Mouse (Mus musculus) kidney, adult 8-10 months (tissue): ENCODE measurements around the gene Rab27a.
"Not testable (repeated sequence)": the region's sequence is repeated elsewhere in the genome, so short reads cannot be mapped to it uniquely, and the experiment has no call there.

Source experiments
- DNase-seq, 2 experiments: peaks; one replicate each; pipeline ENCODE4 v3.0.0; 2022

The Rab27a gene

DNA sequence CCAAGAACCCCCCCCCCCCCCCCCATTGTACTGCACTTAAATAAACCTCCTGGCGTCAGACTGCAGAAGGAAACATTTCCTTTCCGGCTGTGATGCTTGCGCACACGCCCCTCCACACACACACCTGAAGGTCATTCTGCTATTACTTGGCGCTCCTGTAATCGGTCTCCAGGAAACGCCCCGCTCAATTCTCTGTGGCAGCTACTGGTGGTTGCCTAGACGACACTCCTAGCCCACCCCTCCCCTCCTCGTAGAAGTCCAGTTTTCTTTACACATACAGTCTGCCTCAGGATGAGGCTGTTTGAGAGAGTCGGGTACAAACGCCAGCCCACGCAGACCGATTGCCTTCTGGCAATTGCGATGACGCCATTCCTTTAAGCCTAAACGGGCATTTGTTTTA is 49.9 kb downstream of the Rab27a start:
- no peak for DNase-seq

DNA sequence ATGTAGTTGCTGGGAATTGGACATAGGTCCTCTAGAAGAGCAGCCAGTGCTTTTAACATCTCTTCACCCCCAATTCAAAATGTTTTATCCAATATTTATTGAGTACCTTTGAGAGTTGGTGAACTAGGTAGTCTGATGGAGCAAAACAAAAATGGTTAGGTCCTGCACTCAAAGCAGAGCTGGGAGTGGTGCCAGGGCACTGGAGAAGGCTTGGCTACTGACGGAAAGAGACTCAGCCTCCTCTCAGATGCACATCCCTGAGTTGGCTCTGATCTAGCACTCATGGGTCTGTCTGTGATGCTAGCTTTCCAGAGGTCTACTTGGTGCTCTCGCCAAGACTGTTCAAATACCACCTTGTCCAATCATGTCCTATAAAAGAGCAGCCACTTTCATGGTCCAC is 53.2 kb downstream of the Rab27a start:
- DNase-seq, result no peak

DNA sequence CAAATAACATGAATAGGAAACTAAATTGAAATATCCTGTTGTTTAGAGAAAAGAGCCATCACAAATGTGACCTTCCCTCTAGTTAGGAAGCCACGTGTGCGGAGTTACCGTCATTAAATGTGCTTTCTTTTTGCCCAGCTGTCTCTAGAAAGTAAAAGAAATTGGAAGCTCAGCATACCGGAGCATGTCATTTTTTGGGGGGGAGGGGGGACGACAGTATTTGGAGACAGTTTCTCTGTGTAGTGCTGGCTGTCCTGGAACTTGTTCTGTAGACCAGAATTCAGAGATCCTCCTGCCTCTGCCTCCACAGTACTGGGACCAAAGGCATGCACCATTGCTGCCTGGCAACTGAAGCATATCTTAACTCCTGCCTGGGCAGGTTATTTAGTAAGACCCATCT is 56.9 kb downstream of the Rab27a start, which contains the start of gene Khdc3:
Khdc3 (plus strand) TSS at position 301 of the 400 bp plus-strand sequence.
- DNase-seq, result no peak

DNA sequence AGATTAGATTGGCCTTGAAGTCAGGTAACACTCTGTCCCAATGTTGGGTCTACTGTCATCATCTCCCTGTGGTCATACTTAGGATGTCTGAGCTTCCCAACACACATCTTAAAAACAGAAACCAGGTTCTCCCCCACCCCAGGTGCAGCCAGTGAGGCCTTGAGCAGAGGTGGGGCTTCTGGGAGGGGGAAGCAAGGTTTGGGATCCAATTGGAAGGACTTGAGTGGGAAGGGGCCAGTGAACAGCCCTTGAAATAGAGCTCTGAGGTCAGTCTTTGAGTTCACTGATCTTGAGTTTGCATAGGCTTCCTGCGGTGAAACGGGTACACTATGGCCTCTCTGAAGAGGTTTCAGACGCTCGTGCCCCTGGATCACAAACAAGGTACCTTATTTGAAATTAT is 57.5 kb downstream of the Rab27a start, which contains the start of gene Gm20509:
Gm20509 (plus strand) TSS at position 290 of the 400 bp plus-strand sequence.
- DNase-seq, result no peak

DNA sequence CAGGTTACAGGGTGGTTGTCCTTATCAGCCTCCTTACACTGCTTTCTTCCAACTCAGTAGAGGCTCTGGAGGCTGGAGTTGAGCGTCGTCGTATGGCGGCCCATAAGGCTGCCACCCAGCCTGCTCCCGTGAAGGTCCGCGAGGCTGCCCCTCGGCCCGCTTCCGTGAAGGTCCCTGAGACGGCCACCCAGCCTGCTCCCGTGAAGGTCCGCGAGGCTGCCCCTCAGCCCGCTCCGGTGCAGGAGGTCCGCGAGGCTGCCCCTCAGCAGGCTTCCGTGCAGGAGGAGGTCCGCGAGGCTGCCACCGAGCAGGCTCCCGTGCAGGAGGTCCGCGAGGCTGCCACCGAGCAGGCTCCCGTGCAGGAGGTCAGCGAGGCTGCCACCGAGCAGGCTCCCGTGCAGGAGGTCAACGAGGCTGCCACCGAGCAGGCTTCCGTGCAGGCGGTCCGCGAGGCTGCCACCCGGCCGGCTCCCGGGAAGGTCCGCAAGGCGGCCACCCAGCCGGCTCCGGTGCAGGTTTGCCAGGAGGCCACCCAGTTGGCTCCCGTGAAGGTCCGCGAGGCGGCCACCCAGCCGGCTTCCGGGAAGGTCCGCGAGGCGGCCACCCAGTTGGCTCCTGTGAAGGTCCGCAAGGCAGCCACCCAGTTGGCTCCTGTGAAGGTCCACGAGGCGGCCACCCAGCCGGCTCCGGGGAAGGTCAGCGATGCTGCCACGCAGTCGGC is 58.7 kb downstream of the Rab27a start:
- DNase-seq, result peak; percentile 22 to 26

DNA sequence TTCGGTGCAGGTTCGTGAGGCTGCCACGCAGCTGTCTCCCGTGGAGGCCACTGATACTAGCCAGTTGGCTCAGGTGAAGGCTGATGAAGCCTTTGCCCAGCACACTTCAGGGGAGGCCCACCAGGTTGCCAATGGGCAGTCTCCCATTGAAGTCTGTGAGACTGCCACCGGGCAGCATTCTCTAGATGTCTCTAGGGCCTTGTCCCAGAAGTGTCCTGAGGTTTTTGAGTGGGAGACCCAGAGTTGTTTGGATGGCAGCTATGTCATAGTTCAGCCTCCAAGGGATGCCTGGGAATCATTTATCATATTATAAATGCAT is 59.2 kb downstream of the Rab27a start:
- DNase-seq, result no peak

DNA sequence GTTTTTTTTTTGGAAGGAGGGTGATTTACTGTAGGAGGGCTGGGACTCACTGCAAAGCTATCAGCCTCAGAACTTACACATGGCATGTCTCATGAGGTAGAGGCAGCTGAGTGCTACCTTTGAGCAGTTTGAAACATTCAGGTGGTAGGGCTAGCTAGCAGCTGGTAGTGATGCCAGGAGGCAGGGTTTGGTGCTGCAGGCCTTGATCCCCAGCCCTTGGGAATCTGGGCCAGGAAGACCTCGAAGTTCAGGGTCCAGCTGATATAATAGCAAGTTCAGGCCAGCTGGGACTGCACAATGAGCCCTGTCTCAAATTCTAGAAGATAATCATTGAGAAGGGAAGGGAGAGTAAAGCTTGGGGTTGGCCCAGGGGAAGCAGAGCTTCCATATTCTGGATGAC is 60.5 kb downstream of the Rab27a start:
- no peak for DNase-seq

DNA sequence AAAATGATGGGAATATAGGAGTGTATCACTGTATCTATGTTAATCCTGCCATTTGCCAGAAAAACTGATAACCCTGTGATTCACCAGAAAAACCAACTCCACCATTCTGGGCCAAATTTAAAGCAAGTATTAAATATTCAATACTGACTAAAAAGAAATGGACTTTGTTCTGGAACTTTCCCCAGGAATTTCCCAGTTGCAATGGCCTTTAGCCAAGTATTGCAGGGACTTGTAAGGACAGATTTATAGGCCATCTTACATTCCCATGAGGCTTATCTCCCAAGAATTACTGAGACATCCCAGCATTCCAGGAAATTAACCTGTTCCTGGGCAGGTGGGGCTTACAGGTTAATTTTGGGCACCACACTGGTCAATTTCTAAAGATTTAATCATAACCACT is 61.1 kb downstream of the Rab27a start:
- peak in 1 of 2 experiments; percentile 18 for DNase-seq

DNA sequence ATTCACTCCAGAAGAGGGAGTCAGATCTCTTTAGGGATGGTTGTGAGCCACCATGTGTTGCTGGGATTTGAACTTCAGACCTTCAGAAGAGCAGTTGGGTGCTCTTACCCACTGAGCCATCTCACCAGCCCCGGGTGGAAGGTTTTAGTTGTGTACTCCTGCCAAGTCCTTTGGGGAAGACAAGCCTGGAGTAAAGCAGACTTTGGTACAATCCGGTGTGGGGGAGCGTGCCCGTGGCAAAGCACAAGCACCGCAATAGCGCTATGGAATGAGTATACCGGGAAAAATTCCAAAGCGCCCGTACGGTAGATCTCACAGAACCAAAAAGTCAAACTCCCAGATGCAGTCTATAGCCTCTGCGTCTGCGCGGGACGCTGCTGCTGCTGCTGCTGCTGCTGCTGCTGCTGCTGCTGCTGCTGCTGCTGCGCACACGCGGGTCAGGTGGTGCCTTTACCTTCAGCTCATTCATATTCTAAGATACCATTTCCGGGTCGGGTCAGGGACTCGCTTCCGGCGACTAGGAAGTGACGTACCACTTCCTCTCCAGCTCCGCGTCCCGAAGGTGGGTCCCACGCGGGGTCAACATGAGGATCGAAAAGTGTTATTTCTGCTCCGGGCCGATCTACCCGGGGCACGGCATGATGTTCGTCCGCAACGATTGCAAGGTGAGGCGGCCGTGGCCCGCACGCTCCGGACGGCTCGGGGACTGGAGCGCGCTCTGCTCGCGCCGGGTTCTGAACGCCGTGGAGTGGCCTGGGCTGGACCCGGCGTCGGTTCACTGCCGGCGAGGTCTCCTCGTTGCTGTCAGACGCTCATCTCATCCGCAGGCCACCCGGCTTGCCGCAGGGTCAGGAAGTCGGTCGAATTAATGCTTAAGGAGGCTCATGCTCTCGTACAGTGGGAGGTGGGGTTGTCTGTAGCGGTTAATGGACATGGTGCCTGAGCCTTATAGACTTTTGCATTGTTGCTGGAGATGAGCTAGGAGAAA is 68.6 kb downstream of the Rab27a start, which contains the start of gene Rsl24d1:
Rsl24d1 (plus strand) TSS at position 508 of the 988 bp plus-strand sequence.
- peak; percentile 88 to 90 for DNase-seq

DNA sequence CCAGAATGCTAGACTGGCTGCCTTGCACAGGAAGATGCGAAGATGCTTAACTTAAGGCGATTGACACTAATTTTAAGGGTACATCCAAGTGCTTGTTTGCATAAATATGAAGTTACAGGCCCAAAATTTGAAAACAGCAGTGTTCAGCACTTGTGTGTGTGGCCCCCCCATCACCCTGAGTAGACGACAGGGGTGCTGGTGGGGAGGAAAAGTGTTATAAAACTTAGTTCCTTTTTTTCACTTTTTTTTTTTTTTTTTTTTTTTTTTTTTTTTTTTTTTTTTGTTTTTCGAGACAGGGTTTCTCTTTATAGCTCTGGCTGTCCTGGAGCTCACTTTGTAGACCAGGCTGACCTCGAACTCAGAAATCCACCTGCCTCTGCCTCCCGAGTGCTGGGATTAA is 72.0 kb downstream of the Rab27a start:
- DNase-seq, result not testable (repeated sequence)

DNA sequence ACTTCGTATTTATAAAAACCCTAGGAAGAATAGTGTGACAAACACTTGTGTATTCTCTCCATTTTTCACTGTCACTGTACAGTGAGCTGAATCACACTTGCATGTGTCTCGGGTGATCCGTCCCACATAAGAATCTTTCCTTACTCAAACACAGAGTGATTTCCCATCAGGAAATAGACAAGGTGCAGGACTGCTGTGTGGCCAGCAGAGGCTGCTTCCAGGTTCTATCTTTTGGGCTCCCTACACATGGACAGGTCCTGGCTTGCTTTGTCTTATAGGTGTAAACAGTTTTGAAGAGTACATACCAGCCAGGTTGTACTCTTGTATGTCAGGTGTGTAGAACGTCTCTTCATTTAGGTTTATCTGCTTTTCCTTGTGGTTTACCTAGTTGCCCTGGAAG is 73.4 kb downstream of the Rab27a start:
- DNase-seq, result no peak

DNA sequence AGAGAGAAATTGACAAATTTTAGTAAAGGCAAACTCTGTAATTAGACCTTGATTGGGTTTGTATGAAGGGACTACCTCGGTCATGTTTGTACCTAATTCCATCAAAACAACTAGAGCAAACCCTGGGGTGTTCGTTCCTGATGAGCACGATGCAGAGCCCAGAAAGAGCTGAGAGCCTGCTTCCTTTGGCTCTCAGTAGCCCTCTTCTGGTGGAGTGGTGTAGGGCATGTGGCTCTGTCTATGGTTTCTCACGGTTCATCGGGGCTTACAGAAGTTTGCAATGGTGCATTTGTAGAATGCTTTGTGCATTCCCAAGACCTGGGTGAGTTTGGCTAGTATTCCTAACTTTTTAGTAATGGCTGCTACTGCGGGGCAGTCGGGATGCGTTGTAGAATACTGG is 77.1 kb downstream of the Rab27a start:
- DNase-seq, result peak in 1 of 2 experiments; percentile 21

DNA sequence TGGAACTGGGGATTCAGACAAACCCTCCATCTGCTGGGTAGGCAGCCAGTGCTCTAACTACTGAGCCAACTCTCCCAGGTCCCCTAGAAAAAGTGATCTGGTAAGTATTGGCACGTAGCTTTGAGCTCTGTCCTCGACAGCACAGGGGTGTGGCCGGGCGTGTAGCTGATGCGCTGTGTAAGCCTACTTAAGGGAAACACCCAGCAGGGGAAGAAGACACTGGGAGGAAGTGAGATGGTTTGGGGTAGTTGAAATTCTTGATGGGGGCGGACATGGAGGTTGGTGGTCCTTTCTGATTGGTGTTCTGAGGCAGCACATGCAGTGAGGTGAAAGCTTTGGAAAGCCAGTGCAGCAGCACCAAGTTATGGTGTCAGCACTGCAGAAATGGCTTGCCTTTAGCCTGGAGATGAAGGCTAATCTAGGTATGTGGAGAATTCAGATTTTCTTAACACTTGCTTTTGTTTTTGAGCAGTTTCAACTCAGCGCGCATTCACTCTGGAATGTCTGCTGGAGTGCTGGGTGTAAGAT is 80.5 kb downstream of the Rab27a start:
- DNase-seq, result no peak

DNA sequence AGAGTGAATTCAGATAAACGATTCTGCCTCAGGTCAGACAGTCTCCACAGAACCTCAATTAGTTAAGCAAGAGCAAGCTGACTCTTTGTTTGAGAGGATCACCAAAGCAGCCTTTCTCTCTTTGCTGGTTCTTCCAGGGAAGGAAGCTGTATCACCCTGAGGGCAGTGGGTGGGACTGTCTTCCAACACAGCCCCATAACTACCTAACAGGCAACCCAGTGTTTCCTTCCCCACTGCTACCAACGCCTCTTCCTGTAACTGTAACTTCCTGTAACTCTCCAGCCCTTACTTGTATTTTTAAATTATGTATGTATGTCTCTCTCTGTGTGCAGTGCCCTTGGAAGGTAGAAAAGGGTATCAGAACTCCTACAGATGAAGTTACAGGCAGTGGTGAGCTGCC is 82.8 kb downstream of the Rab27a start:
- DNase-seq, result no peak

DNA sequence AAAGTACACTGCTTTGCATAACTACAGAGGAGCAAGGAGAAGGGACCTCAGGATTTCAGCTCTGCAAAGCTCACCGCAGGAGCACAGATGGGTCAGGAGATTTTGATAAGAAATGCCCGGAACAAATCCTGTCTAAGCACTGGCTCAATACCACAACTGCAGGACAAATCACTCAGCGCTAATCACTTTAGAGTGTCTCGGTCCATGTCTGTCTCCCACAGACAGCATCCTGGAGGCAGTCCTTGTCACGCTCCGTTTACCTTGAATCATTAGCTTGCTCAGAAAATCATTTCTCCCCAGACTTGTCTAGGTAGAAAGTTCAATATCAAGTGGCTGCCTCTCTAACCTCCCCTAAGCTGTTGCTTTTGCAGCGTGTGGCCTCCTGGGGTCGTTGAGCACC is 85.2 kb downstream of the Rab27a start:
- DNase-seq, result peak in 1 of 2 experiments; percentile 8

DNA sequence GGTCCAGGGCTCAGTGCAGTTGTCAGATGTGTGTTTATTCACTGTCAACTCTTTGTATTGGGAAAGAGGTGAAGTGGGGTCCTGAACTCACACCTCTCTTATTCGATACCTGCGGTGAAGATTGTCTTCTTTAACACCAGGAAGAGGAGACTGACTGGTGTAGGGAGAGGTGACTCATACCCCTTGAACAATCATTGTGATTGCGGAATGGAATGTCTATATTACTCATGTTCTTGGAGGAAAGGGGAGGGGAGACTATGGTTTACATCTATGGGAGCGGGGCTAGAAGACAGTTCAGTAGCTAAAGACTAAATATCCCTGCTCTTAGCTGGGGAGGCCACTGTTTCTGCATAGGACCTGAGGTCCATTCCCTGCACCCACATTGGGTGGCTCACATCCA is 85.9 kb downstream of the Rab27a start:
- no peak for DNase-seq

DNA sequence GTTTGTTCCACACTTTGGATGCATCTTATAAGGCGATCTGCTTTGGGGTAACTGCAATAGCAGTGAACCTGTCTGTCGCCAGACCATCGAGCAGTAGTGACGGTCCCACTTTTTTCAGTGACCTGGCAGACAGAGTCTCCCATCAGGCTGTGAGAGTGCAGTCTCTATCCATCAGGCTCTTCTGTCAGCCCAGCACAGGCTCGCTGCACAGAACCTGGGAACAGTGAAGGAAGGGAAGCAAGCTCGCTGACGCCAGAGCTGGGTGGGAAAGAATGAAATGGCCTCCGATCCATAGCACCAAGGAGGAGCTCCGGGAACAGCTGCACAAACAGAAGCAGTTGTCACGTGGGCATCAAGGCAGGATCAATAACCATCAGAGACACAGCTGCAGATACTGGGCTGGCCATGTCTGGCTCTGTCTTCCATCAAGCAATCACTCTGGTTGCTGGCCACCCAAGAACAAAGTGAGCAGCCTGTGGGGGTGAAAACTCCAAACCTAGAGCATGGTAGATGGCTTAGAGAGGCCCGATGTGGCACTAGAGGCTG is 92.8 kb downstream of the Rab27a start:
- DNase-seq, result no peak
